Mouse (Mus musculus) T-helper 2 cell (primary cell): ENCODE data around the gene Dido1.

Experiments
- in situ Hi-C: fragments of 300-600 bp; cut with MboI, MseI; formaldehyde crosslinking; loops from one replicate; pipeline ENCODE4 v1.15.1; 2025; ENCODE audit warnings: high pct_unique_total_duplicates

Dido1 gene

GRCm38 (mm10) chr2:180709923-180710272 is at the start of gene Dido1, which contains the start of gene Gid8:
Gene Dido1 (minus strand): TSS chr2:180709999.
Gene Gid8 (plus strand): TSS chr2:180710117.
- in situ Hi-C loops = no loop called here

DNA sequence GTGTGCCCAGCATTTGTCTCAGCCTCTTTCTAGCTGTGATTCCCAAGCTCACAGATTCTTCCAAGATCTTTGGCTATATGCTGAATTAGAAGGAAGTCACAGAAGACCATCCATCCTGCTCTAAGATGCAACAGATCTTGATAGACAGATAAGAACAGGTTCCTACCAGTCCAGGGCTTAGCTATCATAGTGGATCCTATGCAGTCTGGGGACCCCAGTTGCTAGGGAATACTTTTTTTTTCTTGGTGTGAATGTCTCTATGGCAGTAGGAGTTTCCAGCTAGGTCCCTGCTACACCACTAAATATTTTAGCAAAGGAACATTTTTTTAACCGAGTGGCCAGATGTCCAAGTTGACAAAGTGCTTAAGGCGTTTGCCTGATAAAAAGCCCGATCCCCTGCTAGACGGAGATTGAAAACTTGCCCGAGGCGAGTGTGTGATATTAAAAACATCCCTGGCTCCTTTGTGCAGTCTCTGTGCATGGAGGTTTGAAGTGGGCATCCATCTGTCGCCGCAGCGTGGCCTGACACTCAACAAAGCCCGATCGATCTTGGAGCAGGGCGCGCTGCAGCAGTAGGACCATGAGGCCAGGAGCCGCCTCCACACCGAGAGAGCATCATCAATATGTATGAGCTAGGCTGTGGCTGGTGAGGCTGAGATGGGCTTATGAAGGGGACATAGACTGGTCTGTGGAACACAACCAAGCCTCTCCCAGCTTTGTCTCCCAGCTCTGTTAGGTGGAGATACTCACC is 48.9 kb upstream of the Dido1 start:
- in situ Hi-C loops = loop anchor here (10.0 kb wide), 1 partner anchor 434 kb away; no protein-coding TSS in a partner anchor

GRCm38 (mm10) chr2:180756786-180757185 is 47.0 kb upstream of the Dido1 start:
- in situ Hi-C loops = loop anchor here (10.0 kb wide), 1 partner anchor 432 kb away; no protein-coding TSS in a partner anchor

DNA sequence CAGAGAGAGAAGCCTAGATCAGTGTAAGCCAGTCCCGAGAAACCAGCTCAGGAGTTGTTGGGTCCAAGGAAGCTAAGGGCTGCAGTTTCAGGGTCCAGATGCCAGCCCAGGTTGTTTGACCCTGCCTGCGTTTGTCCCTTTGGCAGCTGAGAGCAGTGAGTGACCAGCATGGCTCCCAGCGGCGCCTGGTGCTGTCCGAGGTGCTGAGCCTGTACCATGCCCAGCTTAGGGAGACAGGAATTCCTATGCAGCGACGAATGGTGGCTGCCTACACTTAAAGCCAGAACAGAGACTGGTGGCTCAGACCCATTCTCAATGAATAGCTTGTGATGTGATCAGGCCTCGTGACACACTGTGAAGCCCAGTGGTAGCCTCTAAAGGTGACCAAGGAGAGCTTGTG is 46.1 kb upstream of the Dido1 start:
- in situ Hi-C loops = loop anchor here (10.0 kb wide), 1 partner anchor 431 kb away; no protein-coding TSS in a partner anchor

- in situ Hi-C loops = loop anchor here (10.0 kb wide), 1 partner anchor 430 kb away; no protein-coding TSS in a partner anchor
These were observed 45.3 kb upstream of the Dido1 start for GRCm38 (mm10) chr2:180754976-180755688.

GRCm38 (mm10) chr2:180748904-180749303 is 39.1 kb upstream of the Dido1 start:
- in situ Hi-C loops = no loop called here

- in situ Hi-C loops = no loop called here
These were observed 36.9 kb upstream of the Dido1 start for GRCm38 (mm10) chr2:180746569-180747192.

GRCm38 (mm10) chr2:180745248-180745927 is 35.6 kb upstream of the Dido1 start:
- in situ Hi-C loops = no loop called here

GRCm38 (mm10) chr2:180743321-180743720 is 33.5 kb upstream of the Dido1 start:
- in situ Hi-C loops = loop anchor here (5.0 kb wide), 1 partner anchor 156 kb away; the partner anchor contains the start of gene Ogfr

- in situ Hi-C loops = loop anchor here (5.0 kb wide), 1 partner anchor 156 kb away; the partner anchor contains the start of gene Ogfr
These were observed 33.0 kb upstream of the Dido1 start for GRCm38 (mm10) chr2:180742820-180743219.

GRCm38 (mm10) chr2:180741421-180741820 is 31.6 kb upstream of the Dido1 start:
- in situ Hi-C loops = loop anchor here (5.0 kb wide), 1 partner anchor 154 kb away; the partner anchor contains the start of gene Ogfr

- in situ Hi-C loops = loop anchor here (5.0 kb wide), 1 partner anchor 153 kb away; the partner anchor contains the start of gene Ogfr
These were observed 30.6 kb upstream of the Dido1 start for GRCm38 (mm10) chr2:180740349-180740748.

DNA sequence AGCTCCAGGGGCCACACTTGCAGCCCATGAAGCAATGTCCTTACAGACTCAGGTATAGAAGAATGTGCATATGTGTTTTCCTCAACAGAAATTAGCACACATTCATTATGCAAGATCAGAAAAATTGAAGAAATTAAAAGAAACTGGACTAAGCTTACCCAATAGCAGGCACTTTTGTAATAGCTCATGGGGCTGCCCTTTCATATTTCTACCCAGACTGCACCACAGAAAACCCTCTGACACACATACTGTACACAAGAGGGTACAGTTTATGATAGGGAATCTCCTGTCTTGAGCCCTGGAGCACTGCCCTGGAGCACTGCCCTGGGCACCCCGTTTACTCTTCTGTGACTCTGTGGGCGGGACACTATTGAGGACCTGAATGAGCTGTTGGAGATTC is 28.2 kb upstream of the Dido1 start:
- in situ Hi-C loops = no loop called here

GRCm38 (mm10) chr2:180735232-180735631 is 25.4 kb upstream of the Dido1 start:
- in situ Hi-C loops = no loop called here

- in situ Hi-C loops = no loop called here
These were observed 22.2 kb upstream of the Dido1 start for GRCm38 (mm10) chr2:180731984-180732383.

DNA sequence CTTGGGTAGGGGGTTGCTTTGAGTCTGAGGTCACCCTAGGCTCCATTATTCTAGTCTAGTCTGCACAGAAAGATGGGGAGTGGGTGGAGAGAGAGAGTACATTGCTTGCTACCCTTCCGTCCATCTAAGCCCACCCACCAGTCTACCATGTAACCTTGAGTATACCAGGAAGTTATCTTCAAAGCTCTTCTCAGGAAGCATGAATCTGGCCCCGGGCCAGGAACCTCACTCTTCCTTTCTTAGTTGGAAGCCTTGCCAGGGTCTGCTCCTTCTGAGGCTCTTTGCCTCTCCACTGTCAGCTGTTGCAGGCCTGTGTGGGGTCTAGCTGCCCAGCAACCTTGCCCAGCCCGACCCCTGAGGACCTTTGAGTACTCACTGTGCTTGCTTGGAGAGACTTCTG is 21.2 kb upstream of the Dido1 start:
- in situ Hi-C loops = no loop called here

DNA sequence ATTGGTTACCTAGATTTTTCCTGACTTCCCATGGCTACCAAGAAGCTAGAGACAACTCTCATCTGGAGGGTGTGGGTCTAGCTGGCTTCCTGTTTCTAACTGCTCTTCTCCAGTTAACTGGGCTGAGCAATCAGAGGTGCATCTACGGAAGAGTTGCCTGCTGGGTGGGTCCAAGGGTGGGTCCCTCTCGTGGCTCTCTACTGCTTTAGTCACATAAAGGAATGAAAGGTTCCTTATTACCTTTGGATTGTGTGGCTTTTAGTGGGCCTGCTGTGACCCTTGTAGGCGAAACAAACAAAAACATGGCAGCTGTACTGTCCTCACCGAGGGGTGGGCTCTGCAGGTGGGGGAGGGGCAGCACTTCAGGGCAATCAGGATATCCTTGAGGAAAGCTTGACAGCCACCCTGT is 17.8 kb upstream of the Dido1 start:
- in situ Hi-C loops = no loop called here

DNA sequence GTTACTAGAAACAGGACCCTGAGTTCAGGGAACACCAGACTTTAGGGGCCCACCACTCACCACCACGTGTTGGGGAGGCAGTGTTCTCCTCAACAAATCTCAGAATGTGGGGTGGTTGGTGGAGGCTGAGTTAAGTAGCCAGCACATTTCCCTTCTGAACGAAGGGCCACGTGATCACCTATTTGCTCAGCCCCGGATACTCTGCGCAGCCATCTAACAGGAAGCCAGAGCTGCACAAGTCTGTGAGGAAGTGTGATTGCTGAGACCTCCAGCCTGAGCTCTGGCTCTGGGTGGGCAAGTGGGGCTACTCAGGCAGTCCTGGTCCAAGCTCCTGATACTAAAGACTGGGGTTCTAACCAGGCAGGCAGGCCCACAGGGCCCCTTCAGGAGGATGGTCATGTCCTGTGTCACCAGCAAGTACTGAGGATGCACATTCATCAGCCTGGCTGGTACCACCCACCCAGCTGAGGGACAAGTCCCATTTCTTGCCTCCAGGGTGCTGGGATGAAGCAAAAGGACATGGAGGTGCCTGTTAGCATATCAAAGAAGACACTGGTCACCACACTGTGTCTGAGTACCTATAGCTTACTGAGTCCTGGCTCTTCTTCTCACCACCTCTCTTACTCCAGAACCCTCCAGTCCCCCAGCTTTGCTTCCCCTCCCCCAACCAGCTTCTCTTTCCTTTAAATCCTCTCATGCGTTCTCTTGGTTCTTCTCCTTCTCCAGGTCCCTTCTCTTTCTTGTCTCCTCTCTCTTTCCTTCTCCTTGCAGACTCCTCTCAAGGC is 17.1 kb upstream of the Dido1 start:
- in situ Hi-C loops = no loop called here

DNA sequence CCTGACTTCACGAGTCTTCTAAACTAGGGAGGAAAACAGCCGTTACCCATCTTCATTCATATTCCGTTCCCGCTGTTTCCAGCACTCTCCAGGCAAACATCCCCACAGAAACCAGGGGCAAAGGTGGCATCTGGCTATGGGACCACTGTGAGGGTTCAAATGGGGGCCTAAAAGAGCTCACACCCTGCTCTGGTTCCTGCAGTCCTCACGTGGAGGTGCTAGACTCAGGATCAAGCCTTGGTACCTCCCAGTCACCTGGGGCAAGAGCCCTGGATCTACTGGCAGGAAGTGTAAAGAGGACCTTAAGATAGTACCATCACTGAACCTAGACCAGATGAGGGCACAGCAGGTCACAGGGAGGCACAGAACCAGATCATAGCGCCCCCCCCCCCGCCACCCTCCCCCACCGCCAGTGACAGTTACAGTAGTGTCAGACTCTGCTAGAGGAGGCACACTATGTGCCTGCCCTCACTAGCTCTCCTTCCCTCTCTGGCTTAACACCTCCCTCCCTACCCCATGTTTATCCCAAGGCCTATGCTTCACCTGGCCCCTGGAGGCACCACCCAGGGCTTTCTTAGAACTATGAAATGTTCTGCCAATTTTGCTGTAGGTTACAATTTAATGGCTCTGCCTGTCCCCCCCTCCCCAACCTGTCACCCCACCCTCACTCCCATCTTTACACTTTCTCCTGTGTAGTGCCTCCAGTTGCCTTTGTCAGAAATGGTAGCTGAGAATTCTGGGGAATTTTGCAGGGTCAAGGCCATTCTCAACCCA is 16.2 kb upstream of the Dido1 start:
- in situ Hi-C loops = no loop called here

DNA sequence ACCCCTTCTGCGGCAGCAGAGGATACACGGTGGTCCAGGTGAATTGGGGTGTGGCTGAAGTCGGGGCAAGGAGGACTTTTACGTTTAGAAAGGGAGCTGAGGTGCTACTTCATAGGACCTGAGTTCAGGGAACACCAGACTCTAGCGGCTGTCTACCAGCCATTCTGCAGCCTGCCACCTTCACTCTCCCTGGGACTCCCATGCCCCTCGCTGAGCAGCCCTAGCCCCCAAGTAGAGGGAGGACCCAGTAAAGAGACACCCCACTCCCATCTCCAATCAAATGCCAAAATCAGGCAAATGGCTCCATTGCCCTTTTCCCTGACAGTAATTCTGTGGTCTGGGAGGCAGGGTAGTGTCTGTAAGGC is 15.6 kb upstream of the Dido1 start:
- in situ Hi-C loops = no loop called here
